Mouse (Mus musculus) lung, adult 2 months (tissue): ENCODE measurements around the gene Gm49405. TPM values are rescaled to one million over a fixed set of nuclear protein-coding genes. Genes with fewer than 3 reads are reported as not detected.

ENCODE experiments used
- DNase-seq: peaks from one replicate; pipeline ENCODE4 v3.0.0; 2022
- H3K4me1 ChIP-seq: fragments of 200-500 bp; 2 replicates; pipeline ENCODE4 v1.6.1; 2011; ENCODE audit warnings: low read length; ENCODE audit not compliant: control insufficient read depth, insufficient read depth
- H3K4me3 ChIP-seq: fragments of 200-500 bp; replicated peaks from 2 replicates; pipeline ENCODE3; 2011; ENCODE audit warnings: low read depth, mild to moderate bottlenecking, control low read depth, low read length; ENCODE audit errors: extremely low read depth
- CTCF ChIP-seq: fragments of 200-500 bp; IDR thresholded peaks from 2 replicates; pipeline ENCODE4 v1.5.1; 2011; ENCODE audit warnings: mild to moderate bottlenecking, low read length, control low read depth; ENCODE audit not compliant: insufficient read depth
- POLR2A ChIP-seq: fragments of 200-500 bp; IDR thresholded peaks from 2 replicates; pipeline ENCODE4 v1.6.1; 2011; ENCODE audit warnings: low read depth, mild to moderate bottlenecking, control low read depth, low read length, borderline replicate concordance; ENCODE audit errors: extremely low read depth
- WGBS: fragments of 180-500 bp; shearing (Covaris S2); methylation state at CpG from one replicate; pipeline ENCODE4 v1.1.7; 2018; 5-methylcytosine and 5-hydroxymethylcytosine counted together
- polyA plus RNA-seq: library from polyadenylated mRNA; depleted of rRNA; stranded (reverse); fragments of >200 nt; gene quantifications from 2 replicates; pipeline ENCODE4 v1.2.3, GENCODE M21; 2012

Gene Gm49405
- polyA plus RNA-seq, 1 experiment: 1.8 TPM

- 58% methylated on average over 7 of the region's 7 CpGs for WGBS
These were observed 4.3 kb upstream of the Gm49405 start for GRCm38 (mm10) chr19:3996106-3996505.

GRCm38 (mm10) chr19:3996747-3997146 is 3.7 kb upstream of the Gm49405 start:
- TF ChIP-seq CTCF (no peak), POLR2A (no peak)

More at GRCm38 (mm10) chr19:3996106-3996505, 4.3 kb upstream of the Gm49405 start:
- peaks cover 4% of the 10 kb centered on the region for H3K4me1 ChIP-seq
- TF ChIP-seq POLR2A: no peak
- TF ChIP-seq CTCF: no peak
- no peak overlapping the region for H3K4me3 ChIP-seq
- no peak for DNase-seq

GRCm38 (mm10) chr19:3997231-3997630 is 3.2 kb upstream of the Gm49405 start:
- TF ChIP-seq POLR2A: no peak
- TF ChIP-seq CTCF: no peak
- no peak for DNase-seq
- Histone ChIP-seq H3K4me1 (peaks cover 5% of the 10 kb centered on the region), H3K4me3 (no peak overlapping the region)
- 56% methylated on average over 8 of the region's 8 CpGs for WGBS

More at GRCm38 (mm10) chr19:3996747-3997146, 3.7 kb upstream of the Gm49405 start:
- H3K4me1 ChIP-seq: peaks cover 5% of the 10 kb centered on the region
- 86% methylated on average over 8 of the region's 8 CpGs for whole genome bisulfite sequencing
- no peak for DNase-seq
- H3K4me3 ChIP-seq: no peak overlapping the region

GRCm38 (mm10) chr19:3998335-3998734 is 2.1 kb upstream of the Gm49405 start:
- Histone ChIP-seq H3K4me1 (peaks cover 5% of the 10 kb centered on the region), H3K4me3 (no peak overlapping the region)
- TF ChIP-seq CTCF (no peak), POLR2A (no peak)
- 74% methylated on average over 8 of the region's 8 CpGs for WGBS
- DNase-seq: no peak

- Histone ChIP-seq H3K4me1 (peaks cover 5% of the 10 kb centered on the region), H3K4me3 (no peak overlapping the region)
- no peak for TF ChIP-seq POLR2A
- no peak for TF ChIP-seq CTCF
- no peak for DNase-seq
- 78% methylated on average over 9 of the region's 9 CpGs for WGBS
These were observed 1.2 kb upstream of the Gm49405 start for GRCm38 (mm10) chr19:3999121-3999730.

- 23% methylated on average over 17 of the region's 17 CpGs for WGBS
- H3K4me1 ChIP-seq: peaks cover 5% of the 10 kb centered on the region
- H3K4me3 ChIP-seq: peak overlapping the region; percentile 97
- no peak for DNase-seq
- TF ChIP-seq CTCF: no peak
- no peak for TF ChIP-seq POLR2A
These were observed 611 bp downstream of the Gm49405 start for GRCm38 (mm10) chr19:4000949-4001525.

GRCm38 (mm10) chr19:4001752-4002151 is 1.3 kb downstream of the Gm49405 start:
- TF ChIP-seq CTCF (no peak), POLR2A (no peak)
- Histone ChIP-seq H3K4me3 (no peak overlapping the region), H3K4me1 (peaks cover 5% of the 10 kb centered on the region)
- DNase-seq: no peak
- WGBS: 75% methylated on average over 5 of the region's 5 CpGs

- no peak for TF ChIP-seq CTCF
- TF ChIP-seq POLR2A: no peak
- H3K4me3 ChIP-seq: no peak within 1 kb of the TSS
- H3K4me1 ChIP-seq: peaks cover 5% of the 10 kb centered on the region
- DNase-seq: no peak
- WGBS: 83% methylated on average over 1 of the region's 1 CpGs
These were observed 2.7 kb downstream of the Gm49405 start, which contains the start of gene Doc2g for GRCm38 (mm10) chr19:4003112-4003511. Gene Doc2g (plus strand): TSS chr19:4003313.

- DNase-seq: no peak
- 68% methylated on average over 12 of the region's 12 CpGs for WGBS
- TF ChIP-seq CTCF (no peak), POLR2A (no peak)
- H3K4me3 ChIP-seq: no peak overlapping the region
- H3K4me1 ChIP-seq: peaks cover 5% of the 10 kb centered on the region
These were observed 3.2 kb downstream of the Gm49405 start for GRCm38 (mm10) chr19:4003641-4004040.

GRCm38 (mm10) chr19:4004331-4004730 is 3.9 kb downstream of the Gm49405 start:
- Histone ChIP-seq H3K4me1 (peaks cover 5% of the 10 kb centered on the region), H3K4me3 (no peak overlapping the region)
- 85% methylated on average over 15 of the region's 15 CpGs for WGBS
- DNase-seq: no peak
- TF ChIP-seq CTCF (no peak), POLR2A (no peak)
